Mouse (Mus musculus) heart, embryonic 10.5 days (tissue): ENCODE measurements around the gene Tuba1c. TPM values are rescaled to one million over a fixed set of nuclear protein-coding genes. Genes with fewer than 3 reads are reported as not detected.
A peak's percentile ranks its signal among the peaks of the same experiment; 100 is the strongest.

Source experiments
- DNase-seq: peaks from one replicate; pipeline ENCODE4 v3.0.0-alpha.2; 2017; ENCODE audit warnings: low spot score
- H3K27ac ChIP-seq: fragments of 300-500 bp; sonication (generic); 2 replicates; pipeline ENCODE4 v1.5.1; 2016; ENCODE audit warnings: mild to moderate bottlenecking
- H3K27me3 ChIP-seq: fragments of 300-500 bp; sonication (generic); 2 replicates; pipeline ENCODE4 v1.6.1; 2016; ENCODE audit warnings: mild to moderate bottlenecking; ENCODE audit not compliant: poor library complexity, insufficient read depth, severe bottlenecking
- H3K36me3 ChIP-seq: fragments of 300-500 bp; sonication (generic); 2 replicates; pipeline ENCODE4 v1.6.1; 2016; ENCODE audit warnings: mild to moderate bottlenecking, moderate library complexity
- H3K4me1 ChIP-seq: fragments of 300-500 bp; sonication (generic); 2 replicates; pipeline ENCODE4 v1.6.1; 2016; ENCODE audit warnings: mild to moderate bottlenecking
- H3K4me3 ChIP-seq: fragments of 300-500 bp; sonication (generic); 2 replicates; pipeline ENCODE4 v1.5.1; 2016; ENCODE audit warnings: mild to moderate bottlenecking, moderate library complexity
- H3K9me3 ChIP-seq: fragments of 300-500 bp; sonication (generic); 2 replicates; pipeline ENCODE4 v1.6.1; 2016; ENCODE audit warnings: mild to moderate bottlenecking, moderate library complexity
- WGBS: fragments of 180-500 bp; shearing (Covaris S2); methylation state at CpG from one replicate; pipeline ENCODE4 v1.1.7; 2016; 5-methylcytosine and 5-hydroxymethylcytosine counted together
- polyA plus RNA-seq: library from polyadenylated mRNA; unstranded; fragments of >200 nt; fragmentation: Nextera tagmentation; extraction: Ambion mirVana; gene quantifications from 2 replicates; pipeline ENCODE4 v1.2.1, GENCODE M21; 2016

Tuba1c gene
- polyA plus RNA-seq, 1 experiment from 2014 or later: 172 TPM

- Histone ChIP-seq H3K9me3 (no peaks in the 10 kb centered on the region), H3K27me3 (peaks cover 7% of the 10 kb centered on the region; the same call in 1 of the 2 replicates), H3K27ac (no peak overlapping the region), H3K36me3 (no peaks in the 10 kb centered on the region), H3K4me3 (no peak overlapping the region), H3K4me1 (peaks cover 23% of the 10 kb centered on the region)
- no peak for DNase-seq
- WGBS: 90% methylated on average over 5 of the region's 5 CpGs
Observed at GRCm38 (mm10) chr15:99003600-99003999, 26.1 kb upstream of the Tuba1c start.

DNA sequence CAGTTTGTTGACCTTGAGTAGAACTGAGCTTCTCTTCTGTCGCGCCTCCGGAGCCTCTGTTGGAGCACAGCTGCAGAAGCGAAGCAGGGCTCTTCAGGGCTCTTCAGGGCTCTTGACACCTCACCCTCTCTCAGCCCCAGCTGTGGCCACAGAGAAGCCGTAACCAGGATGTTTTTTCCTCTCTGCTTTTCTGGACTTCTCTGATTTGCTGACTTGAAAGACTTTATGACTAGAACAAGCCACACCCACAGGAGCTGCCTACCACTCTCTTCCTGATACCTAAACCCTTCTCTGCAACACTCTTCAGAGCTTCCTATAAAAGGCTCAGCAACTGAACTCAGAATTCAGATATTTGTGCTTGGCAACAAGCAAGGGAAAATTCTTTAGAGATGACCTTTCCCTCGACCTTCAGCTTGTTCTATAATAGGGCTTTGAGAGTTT is 20.9 kb upstream of the Tuba1c start:
- H3K27me3 ChIP-seq: no peaks in the 10 kb centered on the region
- H3K27ac ChIP-seq: peak overlapping the region; percentile 65; the same call in 1 of the 2 replicates
- DNase-seq: no peak
- H3K36me3 ChIP-seq: no peaks in the 10 kb centered on the region
- 34% methylated on average over 6 of the region's 6 CpGs for WGBS
- H3K9me3 ChIP-seq: no peaks in the 10 kb centered on the region
- no peak overlapping the region for H3K4me3 ChIP-seq
- peaks cover 5% of the 10 kb centered on the region for H3K4me1 ChIP-seq

DNA sequence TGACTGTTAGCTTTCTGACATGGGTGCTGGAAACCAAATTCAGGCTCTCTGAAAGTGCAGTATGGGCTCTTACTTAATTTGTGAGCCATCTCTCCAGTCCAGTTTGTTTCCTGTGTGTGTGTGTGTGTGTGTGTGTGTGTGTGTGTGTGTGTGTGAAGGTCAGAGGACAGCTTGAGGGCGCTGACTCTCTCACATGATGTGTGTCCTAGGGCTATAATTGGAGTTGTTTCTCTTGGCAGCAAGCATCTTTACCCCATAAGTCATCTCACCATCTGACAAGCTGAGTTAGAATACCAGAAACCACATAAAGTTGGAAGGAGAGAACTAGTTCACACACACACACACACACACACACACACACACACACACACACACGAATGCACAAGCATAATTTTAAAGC is 18.8 kb upstream of the Tuba1c start:
- DNase-seq: no peak
- Histone ChIP-seq H3K27ac (no peak overlapping the region), H3K4me1 (peaks cover 7% of the 10 kb centered on the region), H3K4me3 (no peak overlapping the region), H3K36me3 (no peaks in the 10 kb centered on the region), H3K27me3 (no peaks in the 10 kb centered on the region), H3K9me3 (no peaks in the 10 kb centered on the region)
- WGBS: 84% methylated on average over 2 of the region's 2 CpGs

GRCm38 (mm10) chr15:99011946-99012345 is 17.7 kb upstream of the Tuba1c start:
- WGBS: 78% methylated on average over 3 of the region's 3 CpGs
- Histone ChIP-seq H3K27me3 (no peaks in the 10 kb centered on the region), H3K4me3 (no peak overlapping the region), H3K36me3 (no peaks in the 10 kb centered on the region), H3K9me3 (no peaks in the 10 kb centered on the region), H3K4me1 (peaks cover 7% of the 10 kb centered on the region), H3K27ac (no peak overlapping the region)
- DNase-seq: no peak

GRCm38 (mm10) chr15:99014496-99015030 is 15.1 kb upstream of the Tuba1c start:
- H3K36me3 ChIP-seq: no peaks in the 10 kb centered on the region
- no peak overlapping the region for H3K27ac ChIP-seq
- H3K27me3 ChIP-seq: no peaks in the 10 kb centered on the region
- DNase-seq: no peak
- no peak overlapping the region for H3K4me3 ChIP-seq
- no peaks in the 10 kb centered on the region for H3K9me3 ChIP-seq
- peaks cover 16% of the 10 kb centered on the region; the same call in 1 of the 2 replicates for H3K4me1 ChIP-seq
- 47% methylated on average over 9 of the region's 9 CpGs for WGBS

- peaks cover 16% of the 10 kb centered on the region; the same call in 1 of the 2 replicates for H3K4me1 ChIP-seq
- H3K36me3 ChIP-seq: no peaks in the 10 kb centered on the region
- H3K4me3 ChIP-seq: no peak overlapping the region
- no peak for DNase-seq
- H3K27ac ChIP-seq: 0 out of 2 replicates have a peak overlapping the region, but pooled peaks have one; percentile 36
- H3K9me3 ChIP-seq: no peaks in the 10 kb centered on the region
- 74% methylated on average over 8 of the region's 8 CpGs for WGBS
- no peaks in the 10 kb centered on the region for H3K27me3 ChIP-seq
Observed at GRCm38 (mm10) chr15:99017355-99017761, 12.3 kb upstream of the Tuba1c start.

- no peak overlapping the region for H3K27ac ChIP-seq
- no peak for DNase-seq
- WGBS: 80% methylated on average over 9 of the region's 9 CpGs
Observed at GRCm38 (mm10) chr15:99017986-99018385, 11.7 kb upstream of the Tuba1c start.

DNA sequence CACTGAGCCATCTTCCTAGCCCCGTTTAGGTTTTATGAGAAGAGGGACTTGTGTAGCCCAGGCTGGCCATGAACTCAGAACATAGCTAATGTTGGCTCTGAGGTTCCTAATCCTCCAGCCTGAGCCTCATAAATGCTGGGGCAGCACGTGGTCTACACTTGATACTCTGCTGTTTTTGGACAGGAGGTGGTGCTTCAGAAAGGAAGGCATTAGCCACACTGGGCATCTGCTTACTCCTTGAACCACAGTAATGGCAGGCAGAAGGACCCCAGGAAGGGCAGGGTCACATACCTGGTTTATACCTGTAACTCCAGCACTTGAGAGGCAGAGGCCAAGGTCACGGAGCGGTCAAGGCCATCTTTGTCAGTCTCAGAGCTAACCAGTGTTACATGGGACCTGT is 11.1 kb upstream of the Tuba1c start:
- no peaks in the 10 kb centered on the region for H3K36me3 ChIP-seq
- no peaks in the 10 kb centered on the region for H3K9me3 ChIP-seq
- H3K4me3 ChIP-seq: no peak overlapping the region; the same call in 1 of the 2 replicates
- H3K27me3 ChIP-seq: no peaks in the 10 kb centered on the region
- H3K27ac ChIP-seq: no peak overlapping the region
- H3K4me1 ChIP-seq: peaks cover 16% of the 10 kb centered on the region; the same call in 1 of the 2 replicates
- 79% methylated on average over 4 of the region's 4 CpGs for WGBS
- DNase-seq: no peak

More at GRCm38 (mm10) chr15:99017986-99018385, 11.7 kb upstream of the Tuba1c start:
- Histone ChIP-seq H3K9me3 (no peaks in the 10 kb centered on the region), H3K36me3 (no peaks in the 10 kb centered on the region), H3K27me3 (no peaks in the 10 kb centered on the region), H3K4me1 (peaks cover 16% of the 10 kb centered on the region; the same call in 1 of the 2 replicates), H3K4me3 (no peak overlapping the region)

- peaks cover 16% of the 10 kb centered on the region; the same call in 1 of the 2 replicates for H3K4me1 ChIP-seq
- DNase-seq: no peak
- WGBS: 51% methylated on average over 8 of the region's 8 CpGs
- H3K36me3 ChIP-seq: no peaks in the 10 kb centered on the region
- H3K27me3 ChIP-seq: no peaks in the 10 kb centered on the region
- H3K4me3 ChIP-seq: peak overlapping the region; percentile 35; the same call in 1 of the 2 replicates
- H3K27ac ChIP-seq: peak overlapping the region; percentile 73
- no peaks in the 10 kb centered on the region for H3K9me3 ChIP-seq
Observed at GRCm38 (mm10) chr15:99019436-99019835, 10.3 kb upstream of the Tuba1c start.

DNA sequence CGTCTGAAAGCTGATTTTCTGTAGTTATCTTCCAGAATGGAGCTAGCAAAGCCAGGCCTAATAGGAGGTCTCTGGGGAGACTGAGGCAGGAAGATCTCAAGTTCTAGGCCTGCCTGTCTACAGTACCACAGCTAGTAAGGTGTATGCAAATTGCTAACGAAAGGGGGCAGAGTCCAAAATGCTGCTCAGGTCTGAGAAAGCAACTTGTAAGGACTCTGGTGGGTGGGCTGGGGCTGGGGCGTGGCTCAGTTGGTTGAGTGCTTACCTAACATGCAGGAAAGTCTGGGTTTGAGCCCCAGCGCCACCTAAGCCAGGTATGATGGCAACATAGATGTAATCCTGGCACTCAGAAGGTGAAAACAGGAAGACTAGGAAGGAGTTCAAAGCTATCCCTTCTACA is 9.5 kb upstream of the Tuba1c start:
- Histone ChIP-seq H3K27me3 (no peaks in the 10 kb centered on the region), H3K36me3 (no peaks in the 10 kb centered on the region), H3K9me3 (no peaks in the 10 kb centered on the region), H3K27ac (no peak overlapping the region), H3K4me1 (peaks cover 14% of the 10 kb centered on the region; the same call in 1 of the 2 replicates), H3K4me3 (no peak overlapping the region)
- 84% methylated on average over 4 of the region's 4 CpGs for WGBS
- DNase-seq: no peak

GRCm38 (mm10) chr15:99021255-99021654 is 8.4 kb upstream of the Tuba1c start:
- 91% methylated on average over 7 of the region's 7 CpGs for WGBS
- Histone ChIP-seq H3K4me1 (peaks cover 13% of the 10 kb centered on the region; the same call in 1 of the 2 replicates), H3K4me3 (no peak overlapping the region), H3K9me3 (no peaks in the 10 kb centered on the region), H3K36me3 (no peaks in the 10 kb centered on the region), H3K27ac (no peak overlapping the region), H3K27me3 (no peaks in the 10 kb centered on the region)
- DNase-seq: no peak

DNA sequence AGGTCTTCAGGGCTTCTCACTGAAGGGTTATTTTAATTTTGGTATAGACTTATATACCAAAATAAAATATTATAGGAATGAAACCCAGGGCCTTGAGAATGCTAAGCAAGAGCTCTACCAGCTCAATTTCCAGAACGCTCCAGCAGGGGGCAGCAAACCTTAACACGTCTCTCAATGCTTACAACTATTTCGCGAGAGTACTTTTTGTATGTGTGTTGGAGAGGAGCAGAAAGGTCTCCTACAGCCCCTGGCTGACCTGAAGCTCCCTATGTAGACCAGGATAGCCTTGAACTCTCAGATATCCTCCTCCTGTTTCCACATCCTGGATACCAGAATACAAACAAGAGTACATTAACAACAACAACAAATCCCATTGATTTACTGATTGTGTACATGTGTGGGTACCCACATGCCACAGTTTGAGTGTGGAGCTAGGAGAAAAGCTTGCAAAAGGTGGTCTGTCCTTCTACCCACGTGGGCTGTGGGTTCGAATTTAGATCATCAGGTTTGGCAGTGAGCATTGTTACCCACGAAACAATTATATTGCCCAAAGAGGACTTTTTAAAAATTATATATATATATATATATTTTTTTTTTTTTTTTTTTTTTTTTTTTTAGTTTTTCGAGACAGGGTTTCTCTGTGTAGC is 4.9 kb upstream of the Tuba1c start:
- Histone ChIP-seq H3K4me1 (peaks cover 12% of the 10 kb centered on the region), H3K27me3 (no peaks in the 10 kb centered on the region), H3K36me3 (no peaks in the 10 kb centered on the region), H3K9me3 (no peaks in the 10 kb centered on the region), H3K27ac (no peak overlapping the region), H3K4me3 (no peak overlapping the region)
- DNase-seq: peak; percentile 89
- 23% methylated on average over 7 of the region's 8 CpGs for WGBS

DNA sequence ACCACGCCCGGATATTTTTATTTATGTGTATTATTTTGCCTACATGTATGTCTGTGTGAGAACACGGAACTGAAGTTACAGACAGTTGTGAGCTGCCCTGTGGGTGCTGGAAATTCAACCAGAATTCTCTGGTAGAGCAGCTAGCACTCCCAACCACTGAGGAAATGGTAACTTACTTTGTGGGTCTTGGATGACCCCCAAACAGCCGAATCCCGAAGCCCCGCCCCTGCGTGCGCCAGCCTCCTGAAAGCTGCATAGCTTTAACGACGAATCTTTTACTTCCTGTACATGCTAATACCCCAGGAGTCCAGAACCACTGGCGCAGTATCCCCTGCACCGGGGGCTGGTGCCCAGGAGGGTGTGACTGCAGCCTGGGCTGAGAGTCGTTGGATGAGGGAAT is 4.3 kb upstream of the Tuba1c start:
- Histone ChIP-seq H3K4me1 (peaks cover 15% of the 10 kb centered on the region), H3K9me3 (no peaks in the 10 kb centered on the region), H3K4me3 (no peak overlapping the region), H3K27me3 (no peaks in the 10 kb centered on the region), H3K27ac (no peak overlapping the region), H3K36me3 (no peaks in the 10 kb centered on the region)
- no peak for DNase-seq
- 68% methylated on average over 13 of the region's 13 CpGs for WGBS
